Mouse (Mus musculus): ENCODE results near the gene Foxp1.

Gene Foxp1

GRCm38 (mm10) chr6:98998971-98999932 lies 523.3 kb downstream of the Foxp1 start:
- no peak for DNase-seq

GRCm38 (mm10) chr6:98997742-98998141 lies 524.8 kb downstream of the Foxp1 start:
- no peak for DNase-seq

DNA sequence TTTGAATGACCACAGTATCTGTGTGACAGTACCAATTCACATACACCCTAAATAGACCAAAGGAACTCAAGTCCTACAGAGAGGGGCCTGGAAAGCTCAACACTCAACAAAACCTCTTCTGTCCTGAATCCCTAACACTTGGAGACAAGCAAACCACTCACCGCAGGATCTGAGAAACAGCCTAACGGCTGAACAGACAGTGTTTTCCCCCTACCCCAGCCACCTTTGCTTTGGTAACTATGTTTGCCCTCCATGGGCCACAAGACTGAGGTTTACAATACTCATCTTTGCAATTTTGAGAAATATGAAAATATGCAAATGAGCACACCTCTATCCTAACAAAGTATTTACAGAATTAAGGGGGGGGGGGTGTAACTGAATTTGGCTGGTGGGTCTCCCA lies 525.7 kb downstream of the Foxp1 start:
- no peak for DNase-seq

DNA sequence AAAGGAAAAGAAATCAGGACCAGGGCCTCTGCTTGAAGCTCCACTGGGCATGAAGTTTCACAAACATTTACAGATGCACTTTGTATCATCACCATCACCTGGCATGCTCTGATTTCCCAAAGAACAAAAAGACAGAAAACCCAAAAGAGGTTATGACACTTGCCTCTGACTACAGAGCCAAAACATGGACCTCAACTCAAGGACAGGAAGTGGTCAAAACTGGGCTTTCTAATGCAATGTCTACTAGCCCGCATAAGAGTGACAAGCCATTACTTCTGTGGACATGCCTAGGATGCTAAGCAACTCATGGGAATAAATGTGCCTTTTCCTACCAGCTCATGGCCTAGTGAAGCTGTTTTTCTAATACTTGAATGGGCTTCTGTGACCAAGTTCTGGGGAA lies 526.2 kb downstream of the Foxp1 start:
- DNase-seq, result no peak

GRCm38 (mm10) chr6:98995681-98996080 lies 526.8 kb downstream of the Foxp1 start:
- DNase-seq, result no peak

DNA sequence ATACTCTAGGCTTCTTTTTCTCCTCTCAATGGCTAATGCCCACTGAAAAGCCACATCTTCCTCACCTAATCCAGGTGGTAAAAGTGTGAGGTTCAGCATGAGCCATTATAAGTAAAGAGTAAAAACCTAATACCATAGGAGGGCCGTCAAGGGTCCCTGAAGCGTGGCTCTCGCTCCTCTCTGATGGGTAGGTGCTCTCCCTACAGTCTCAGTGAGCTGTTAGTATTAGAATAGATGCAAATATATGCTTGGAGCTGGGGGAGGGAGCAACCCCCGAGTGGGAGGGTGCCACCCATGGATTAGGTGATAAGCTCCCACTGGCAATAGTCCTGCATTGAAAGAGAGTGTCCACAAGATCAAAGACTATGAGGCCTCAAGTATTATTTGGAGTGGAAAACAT lies 527.6 kb downstream of the Foxp1 start:
- DNase-seq, result no peak

DNA sequence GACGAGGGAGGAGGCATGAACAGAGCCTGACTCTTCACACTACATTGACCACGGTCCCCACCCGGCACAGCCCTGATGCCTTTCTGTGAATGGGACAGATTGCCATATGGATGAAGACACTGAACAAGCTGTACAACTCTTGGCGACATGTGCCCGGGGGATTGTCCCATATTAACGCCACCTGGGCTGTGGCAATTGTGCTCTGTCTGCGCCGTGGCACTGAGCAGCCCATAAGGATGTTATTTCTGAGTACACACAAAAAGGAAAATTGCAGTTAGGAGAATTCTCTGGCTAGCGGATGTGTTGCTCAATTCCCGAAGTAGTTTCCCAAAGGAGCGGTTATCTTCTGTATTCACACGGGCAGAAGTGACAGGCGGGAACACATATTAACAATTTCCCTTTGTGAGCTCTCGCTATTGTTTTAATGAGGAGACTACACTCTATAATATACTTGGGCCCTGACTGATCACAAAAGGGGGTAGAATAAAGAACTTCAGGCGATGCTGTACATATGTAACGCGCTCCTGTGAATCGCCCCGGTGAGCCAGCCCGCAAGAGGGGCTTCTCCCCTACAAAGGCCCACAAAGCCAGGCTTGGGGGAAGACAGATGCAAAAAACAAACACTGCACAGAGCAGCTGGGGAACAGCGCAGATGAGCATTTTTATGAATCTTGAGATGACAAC lies 528.3 kb downstream of the Foxp1 start:
- no peak for DNase-seq

DNA sequence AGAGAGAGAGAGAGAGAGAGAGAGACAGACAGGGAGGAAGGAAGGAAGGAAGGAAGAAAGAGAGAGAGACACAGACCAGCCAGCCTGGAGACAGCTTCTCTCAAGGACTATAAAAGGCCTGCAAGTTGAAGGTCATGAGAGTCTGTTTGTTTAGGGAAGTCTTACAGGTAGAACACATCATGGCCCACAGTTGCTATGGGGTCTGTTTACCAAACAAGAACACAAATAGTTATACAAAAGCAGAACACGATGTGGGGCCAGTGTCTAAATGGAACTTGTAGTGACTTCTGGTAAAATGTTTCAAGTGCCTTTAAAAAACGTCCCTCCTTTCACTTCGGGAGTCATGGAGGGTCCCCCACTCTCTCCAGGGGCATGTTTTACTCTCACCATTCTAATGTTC lies 529.3 kb downstream of the Foxp1 start:
- no peak for DNase-seq

DNA sequence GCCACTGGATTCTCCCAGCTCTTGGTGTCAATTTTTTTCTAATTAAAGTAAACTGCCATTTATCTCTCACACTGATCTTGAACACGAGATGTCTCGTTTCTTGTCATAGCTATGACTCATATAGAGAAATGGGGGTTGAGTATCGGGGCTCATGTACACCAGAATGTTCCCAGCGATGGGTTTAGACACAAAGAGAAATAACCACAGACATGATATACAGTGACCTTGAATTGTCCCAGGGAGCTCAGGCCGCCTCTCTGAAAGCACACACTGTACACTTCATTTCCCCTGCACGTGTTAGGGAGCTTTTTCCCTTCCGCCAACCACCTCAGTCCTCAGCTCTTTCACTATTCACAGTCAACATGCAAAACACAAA lies 529.8 kb downstream of the Foxp1 start:
- DNase-seq, result no peak

DNA sequence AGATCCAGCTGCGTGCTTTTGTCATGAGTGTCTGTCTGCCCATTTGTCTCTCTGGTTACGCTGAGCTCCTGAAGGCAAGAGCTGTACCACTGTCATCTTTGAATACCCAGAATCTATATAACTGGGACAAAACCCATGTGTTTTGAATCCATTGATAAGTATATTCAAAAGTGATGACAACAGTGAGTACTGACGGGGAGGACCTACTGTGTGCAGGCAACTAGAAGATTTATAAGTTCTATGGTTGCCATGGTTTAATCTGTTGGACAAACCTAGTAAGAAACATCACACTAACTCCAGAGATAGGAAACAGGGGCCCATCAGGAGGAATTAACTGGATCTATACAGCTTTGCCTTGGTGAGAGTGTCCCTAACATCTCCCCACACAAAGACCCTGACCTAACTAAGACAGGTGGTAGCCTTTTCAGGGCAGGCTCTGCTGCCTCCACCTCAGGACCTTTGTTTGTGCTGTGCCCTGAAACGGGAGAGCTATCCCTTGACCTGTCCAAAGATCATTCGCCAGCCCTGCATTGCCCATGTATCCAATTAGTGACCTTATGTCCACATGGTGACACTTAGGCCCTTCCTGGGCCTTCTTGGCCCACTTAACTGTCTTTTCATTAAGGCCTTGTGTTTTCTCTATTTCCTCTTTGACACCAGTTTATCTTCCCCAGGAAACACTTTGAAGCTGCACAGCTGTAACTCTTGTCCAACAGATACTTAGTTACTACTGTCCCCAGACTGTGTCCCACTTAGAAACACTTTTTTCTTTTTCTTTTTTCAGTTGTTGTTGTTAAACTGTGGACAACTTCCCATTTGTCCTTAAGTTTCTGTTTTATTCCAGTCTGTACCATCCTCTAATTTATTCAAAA lies 530.4 kb downstream of the Foxp1 start:
- no peak for DNase-seq

DNA sequence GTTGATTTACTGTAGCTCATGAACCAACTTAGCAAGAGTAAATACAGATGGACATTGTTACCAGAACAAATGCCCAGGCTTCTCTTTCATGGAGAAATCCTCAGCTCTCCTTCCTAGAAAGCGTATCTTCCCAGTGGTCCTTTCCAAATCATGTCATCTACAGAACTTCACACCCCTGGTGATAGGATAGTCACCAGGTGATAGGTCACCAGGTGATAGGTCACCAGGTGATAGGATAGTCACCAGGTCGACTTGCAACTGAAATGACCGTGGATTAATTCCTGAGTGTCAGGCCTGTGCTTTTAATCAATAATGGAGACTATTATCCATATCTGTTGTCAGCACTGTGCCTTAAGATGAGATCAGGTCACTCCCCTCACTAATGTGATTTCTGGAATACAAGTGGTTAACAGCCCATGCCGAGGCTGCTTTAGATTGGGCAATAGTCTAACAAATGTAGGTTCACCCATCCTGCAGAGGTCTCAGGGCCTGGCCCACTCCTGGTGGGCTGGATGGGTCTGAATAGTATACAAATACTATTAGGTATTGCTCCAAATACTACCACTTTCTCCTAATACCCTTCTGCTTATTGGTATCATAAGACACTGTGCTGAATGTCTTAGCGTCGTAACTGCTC lies 534.9 kb downstream of the Foxp1 start:
- no peak for DNase-seq

GRCm38 (mm10) chr6:98985452-98985851 lies 537.1 kb downstream of the Foxp1 start:
- no peak for DNase-seq

DNA sequence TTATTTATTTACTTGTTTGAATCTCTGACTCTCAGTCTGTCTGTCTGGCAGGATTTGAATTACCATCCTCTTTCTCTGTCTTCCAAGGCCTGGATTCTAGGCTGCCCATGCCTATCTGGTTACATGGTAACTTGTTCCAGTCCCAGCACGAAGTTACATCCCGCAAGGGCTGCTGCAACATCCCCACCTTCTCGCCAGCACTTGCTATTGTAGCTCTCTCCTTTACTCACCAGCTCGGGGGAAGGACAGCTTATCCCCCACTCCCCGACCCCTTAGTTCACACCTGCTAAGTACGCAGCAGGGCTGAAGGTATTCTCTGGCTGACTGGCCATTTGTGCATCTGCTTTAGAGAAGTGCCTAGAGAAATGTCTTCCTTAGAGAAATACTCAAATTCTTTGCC lies 537.9 kb downstream of the Foxp1 start:
- DNase-seq, result no peak

GRCm38 (mm10) chr6:98984026-98984425 lies 538.5 kb downstream of the Foxp1 start:
- no peak for DNase-seq

GRCm38 (mm10) chr6:98983311-98983838 lies 539.1 kb downstream of the Foxp1 start:
- no peak for DNase-seq

GRCm38 (mm10) chr6:98981265-98981664 lies 541.3 kb downstream of the Foxp1 start:
- no peak for DNase-seq

DNA sequence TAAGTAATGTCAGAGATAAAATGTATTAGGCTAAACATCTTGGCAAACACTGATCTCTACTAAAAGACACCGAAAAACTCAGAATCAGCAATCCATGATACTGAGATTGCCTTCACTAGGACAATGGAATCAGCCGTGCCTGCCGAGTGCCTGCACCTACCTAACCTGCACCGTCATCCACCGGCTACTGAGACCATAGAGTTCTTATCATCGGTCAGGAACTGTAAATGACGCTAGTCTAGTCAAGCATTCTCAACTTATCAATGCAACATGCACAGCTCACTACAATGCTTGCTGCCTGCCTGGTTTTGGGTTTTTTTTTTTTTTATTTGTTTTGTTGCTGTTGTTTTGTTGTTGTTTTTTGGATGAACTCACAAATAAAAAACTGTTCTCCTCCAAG lies 542.1 kb downstream of the Foxp1 start:
- no peak for DNase-seq

- no peak for DNase-seq
Measured at GRCm38 (mm10) chr6:98980001-98980400, 542.5 kb downstream of the Foxp1 start.

GRCm38 (mm10) chr6:98977806-98978205 lies 544.7 kb downstream of the Foxp1 start:
- DNase-seq, result no peak

DNA sequence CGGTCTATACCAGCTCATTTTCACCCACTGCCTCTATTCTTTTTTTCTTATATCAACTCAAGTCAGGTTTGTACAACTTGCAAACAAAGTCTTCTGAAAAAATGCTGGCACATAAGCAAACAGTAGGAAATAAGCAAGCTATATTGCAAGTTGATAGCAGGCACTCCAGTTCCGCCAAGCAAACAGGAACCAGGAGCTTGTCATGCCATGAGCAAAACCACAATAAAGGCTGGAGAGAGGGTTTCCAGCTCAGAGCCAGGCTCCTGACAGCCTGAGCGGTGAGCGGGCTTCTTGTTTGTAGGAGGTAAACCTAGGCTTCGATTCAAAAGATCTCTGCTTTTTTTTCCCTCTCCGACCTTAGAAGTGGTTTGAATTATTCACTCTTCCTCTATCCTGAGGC lies 546.6 kb downstream of the Foxp1 start:
- no peak for DNase-seq

DNA sequence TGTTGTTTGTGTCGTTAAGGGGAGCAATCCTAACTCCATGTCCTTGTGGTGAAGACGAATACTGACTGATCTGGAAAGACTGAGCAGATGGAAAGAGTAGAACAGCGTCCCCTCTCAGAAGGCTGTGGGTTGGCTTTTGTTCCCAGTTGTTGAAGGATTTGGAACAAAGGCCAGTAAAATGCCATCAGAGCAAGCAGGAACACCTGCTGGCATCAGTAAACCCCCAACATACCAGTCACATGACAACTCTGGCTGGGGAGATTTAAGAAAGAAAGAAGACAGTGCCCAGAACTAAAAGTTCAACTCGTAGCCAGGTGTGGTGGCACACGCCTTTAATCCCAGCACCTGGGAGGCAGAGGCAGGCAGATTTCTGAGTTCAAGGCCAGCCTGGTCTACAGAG lies 549.1 kb downstream of the Foxp1 start:
- no peak for DNase-seq

DNA sequence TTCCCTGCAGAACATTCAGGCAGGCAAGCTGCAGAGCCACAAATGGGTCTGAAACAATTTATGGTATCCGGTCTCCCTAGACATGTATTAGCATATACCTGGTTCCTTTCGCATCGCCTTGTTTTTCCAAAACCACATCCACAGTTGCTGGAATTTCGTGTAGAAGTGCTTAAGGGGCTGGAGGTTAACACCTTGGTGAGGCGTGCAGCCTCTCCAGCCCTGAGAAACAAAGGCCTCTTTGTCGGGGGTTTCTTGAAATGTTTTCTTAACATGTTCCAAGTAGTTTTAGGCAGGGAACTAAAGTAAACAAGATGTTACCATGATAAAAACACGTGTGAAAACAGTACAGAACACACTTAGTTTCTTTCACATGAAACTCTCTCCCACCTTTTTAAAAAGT lies 550.1 kb downstream of the Foxp1 start:
- DNase-seq, result no peak

DNA sequence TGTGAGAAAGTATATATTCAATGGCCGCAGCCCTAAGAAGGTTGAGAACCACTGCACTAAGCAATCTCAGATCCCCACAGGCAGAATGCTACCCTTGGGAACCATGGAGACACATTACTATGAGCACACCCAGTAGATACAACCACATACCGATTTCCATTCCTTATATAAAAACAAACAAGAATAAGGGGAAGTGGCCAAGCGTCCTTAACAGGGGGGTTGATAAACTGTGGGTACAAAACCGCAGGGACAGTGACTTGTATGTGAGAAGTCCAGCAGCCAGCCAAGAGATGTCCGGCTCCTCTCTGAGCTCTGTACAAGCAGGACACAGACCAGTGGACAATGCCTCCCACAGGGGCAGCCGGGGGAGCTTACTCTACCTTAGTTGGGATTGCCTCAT lies 563.2 kb downstream of the Foxp1 start:
- no peak for DNase-seq
